Mouse (Mus musculus): ENCODE data around the gene 9330161L09Rik.

DNA sequence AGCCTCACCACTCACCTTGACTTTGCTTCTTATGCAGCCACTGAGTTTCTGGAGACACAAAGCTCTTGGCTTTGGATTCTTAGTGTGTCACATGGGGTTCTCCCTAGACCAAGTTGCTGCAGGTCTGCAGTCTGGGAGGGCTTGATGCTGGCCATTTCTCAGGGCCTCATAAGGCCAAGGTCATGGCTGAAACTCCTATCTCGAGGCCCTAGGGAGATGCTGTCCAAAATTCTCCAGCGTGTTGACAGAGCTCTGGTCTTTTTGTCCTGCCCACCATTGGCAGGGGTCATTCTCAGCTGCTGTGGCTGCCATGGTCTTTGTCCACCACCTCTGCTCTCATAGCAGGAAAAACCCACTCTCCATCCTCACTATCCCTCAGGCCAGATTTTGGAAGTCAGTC is 40.4 kb downstream of the 9330161L09Rik start:
- TF ChIP-seq POLR2A (IDR thresholded peaks at IDR 0.05; ENCODE audit: extremely low read depth, insufficient read depth, low read length) (no peak), CTCF (IDR thresholded peaks at IDR 0.05; ENCODE audit: extremely low read depth, insufficient read depth, low read length) (no peak)

Measured in cortical plate, adult 2 months (tissue).